Mouse (Mus musculus) testis, adult 2 months (tissue): ENCODE results near the gene Foxo3.

ENCODE experiments used
- CTCF ChIP-seq: fragments of 200-500 bp; IDR thresholded peaks from 2 replicates; pipeline ENCODE4 v1.5.1; 2012; ENCODE audit warnings: low read depth, mild to moderate bottlenecking, inconsistent platforms, low read length, moderate library complexity; ENCODE audit not compliant: control insufficient read depth, insufficient read depth, insufficient replicate concordance
- POLR2A ChIP-seq: fragments of 200-500 bp; IDR thresholded peaks from 2 replicates; pipeline ENCODE4 v1.6.1; 2012; ENCODE audit warnings: low read depth, mild to moderate bottlenecking, inconsistent platforms, low read length, moderate library complexity; ENCODE audit not compliant: control insufficient read depth

DNA sequence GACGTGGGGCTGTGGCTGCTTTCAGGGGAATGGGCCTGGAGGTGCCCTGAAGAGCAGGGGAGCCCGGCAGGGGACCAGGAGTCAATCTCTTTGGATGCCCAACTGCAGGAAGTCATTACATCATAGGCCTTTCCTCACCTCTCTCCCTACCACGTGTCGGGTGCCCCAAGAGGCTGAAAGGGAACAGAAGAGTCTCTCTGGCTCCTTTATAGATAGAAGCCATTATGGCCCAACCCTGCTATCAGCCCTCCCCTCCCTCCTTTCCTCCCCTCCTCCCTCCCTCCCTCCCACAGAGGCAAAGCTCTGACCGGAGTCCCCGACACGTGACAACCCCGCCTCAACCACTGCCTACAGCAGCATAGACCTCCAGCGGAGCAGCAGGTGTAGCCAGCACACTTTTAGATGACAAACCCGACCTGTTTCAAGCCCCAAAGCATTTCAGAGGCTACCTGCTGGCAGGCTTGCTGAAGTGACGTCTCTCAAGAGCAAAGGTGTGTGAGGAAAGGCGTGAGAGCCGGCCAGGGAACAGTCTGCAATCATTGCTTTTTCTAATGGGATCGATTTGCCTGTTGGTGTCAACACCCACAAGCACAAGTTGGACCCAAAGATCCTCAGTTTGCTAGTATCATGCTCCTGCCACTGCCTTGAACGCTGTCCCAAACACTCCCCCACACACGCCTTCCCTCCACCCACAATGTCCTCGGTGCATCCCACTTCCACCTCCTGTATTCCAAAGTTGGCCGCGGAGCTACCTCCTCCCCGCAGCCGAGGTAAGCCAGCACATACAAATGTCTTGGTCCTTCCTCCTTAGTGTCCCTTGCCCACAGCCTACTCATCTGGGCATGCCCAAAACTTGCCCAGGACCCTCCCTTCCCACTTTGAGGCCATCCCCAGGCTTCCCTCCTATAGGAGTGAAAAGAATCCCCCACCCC lies 2.5 kb downstream of the Foxo3 start:
- no peak for TF ChIP-seq CTCF
- no peak; the same call in 1 of the 2 replicates for TF ChIP-seq POLR2A
